Mouse (Mus musculus) testis, adult 10 weeks (tissue): Measurements from ENCODE around the gene Pou2f1. TPM values are rescaled to one million over a fixed set of nuclear protein-coding genes. Genes with fewer than 3 reads are reported as not detected.

Source experiments
- polyA plus RNA-seq: library from polyadenylated mRNA; stranded (reverse); fragments of 350-450 nt; fragmentation: Illumina TruSeq; extraction: RNeasy Lipid Tissue Mini Kit (QIAGEN cat#74804); gene quantifications from one replicate; pipeline ENCODE4 v1.2.3, GENCODE M21; 2014; ENCODE audit warnings: low read depth, low replicate concordance

Pou2f1 gene
- polyA plus RNA-seq: 16.0 TPM

DNA sequence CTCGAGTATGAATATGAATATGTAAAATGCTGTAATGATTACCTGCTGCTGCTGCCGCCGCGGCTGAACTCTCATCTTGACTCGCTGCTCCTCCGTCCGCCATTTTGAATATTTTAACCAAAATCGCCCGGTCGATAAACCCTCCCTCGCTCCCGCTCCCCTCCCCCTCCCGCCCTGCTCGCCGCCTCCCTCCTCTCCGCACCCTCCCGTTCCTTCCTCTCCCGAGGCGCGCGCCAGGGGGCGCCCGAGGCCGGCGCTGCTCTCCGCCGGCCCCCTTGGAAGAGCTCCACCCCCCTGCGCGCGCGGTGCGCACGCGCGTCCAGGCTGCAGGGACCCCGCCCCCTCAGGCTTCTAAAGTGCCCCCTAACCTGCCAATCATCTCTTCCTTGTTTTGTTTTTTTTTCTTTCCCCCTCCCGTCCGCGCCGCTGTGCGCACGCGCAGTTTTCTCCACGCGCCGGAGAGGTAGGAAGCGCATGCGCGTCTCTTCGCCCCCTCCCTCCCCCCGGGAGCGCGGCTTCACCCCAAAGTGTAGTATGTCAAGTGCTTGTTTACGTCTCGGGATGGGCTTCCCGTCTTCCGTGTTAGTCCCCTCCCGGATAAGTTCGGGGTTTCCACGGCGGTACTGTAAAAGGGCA, at the start of gene Pou2f1:
Pou2f1 (minus strand) TSS at position 159 of the 636 bp plus-strand sequence.

Other genes with a start within 250 kb of the Pou2f1 start
- gene Creg1, start 238.9 kb downstream of the Pou2f1 start, polyA plus RNA-seq: 109 TPM
- 15.6 TPM for gene Cd247, start 214.0 kb downstream of the Pou2f1 start, polyA plus RNA-seq
- gene Dusp27, start 125.2 kb upstream of the Pou2f1 start, polyA plus RNA-seq: 0.06 TPM
- not detected for gene Gpa33, start 127.6 kb upstream of the Pou2f1 start, polyA plus RNA-seq
- 3,018 TPM for gene Mael, start 236.1 kb upstream of the Pou2f1 start, polyA plus RNA-seq